Mouse (Mus musculus) limb, embryonic 12.5 days (tissue): ENCODE results near the gene Zfp61. TPM values are rescaled to one million over a fixed set of nuclear protein-coding genes. Genes with fewer than 3 reads are reported as not detected.
A peak's percentile ranks its signal among the peaks of the same experiment; 100 is the strongest.

ENCODE experiments used
- ATAC-seq: fragments of 200-750 bp; cut with Nextera tagmentation; 2 replicates; pipeline ENCODE4 v1.8.0; 2017; ENCODE audit warnings: low read depth, moderate TSS enrichment; ENCODE audit not compliant: insufficient number of reproducible peaks, insufficient read depth, low FRiP score, low TSS enrichment
- H3K27ac ChIP-seq: fragments of 300-500 bp; sonication (generic); 2 replicates; pipeline ENCODE4 v1.5.1; 2016; ENCODE audit warnings: mild to moderate bottlenecking, moderate library complexity
- H3K27me3 ChIP-seq: fragments of 300-500 bp; sonication (generic); 2 replicates; pipeline ENCODE4 v1.6.1; 2016; ENCODE audit warnings: mild to moderate bottlenecking, moderate library complexity
- H3K36me3 ChIP-seq: fragments of 300-500 bp; sonication (generic); 2 replicates; pipeline ENCODE4 v1.6.1; 2016; ENCODE audit warnings: mild to moderate bottlenecking, moderate library complexity
- H3K4me1 ChIP-seq: fragments of 300-500 bp; sonication (generic); replicated peaks from 2 replicates; pipeline ENCODE4 v1.6.1; 2016
- H3K4me2 ChIP-seq: fragments of 300-500 bp; sonication (generic); 2 replicates; pipeline ENCODE4 v1.6.1; 2016; ENCODE audit warnings: mild to moderate bottlenecking, moderate library complexity
- H3K4me3 ChIP-seq: fragments of 300-500 bp; sonication (generic); replicated peaks from 2 replicates; pipeline ENCODE4 v1.5.1; 2016; ENCODE audit warnings: mild to moderate bottlenecking
- H3K9ac ChIP-seq: fragments of 300-500 bp; sonication (generic); replicated peaks from 2 replicates; pipeline ENCODE4 v1.6.1; 2016; ENCODE audit warnings: mild to moderate bottlenecking, moderate library complexity
- H3K9me3 ChIP-seq: fragments of 300-500 bp; sonication (generic); 2 replicates; pipeline ENCODE4 v1.6.1; 2016; ENCODE audit warnings: mild to moderate bottlenecking, moderate library complexity
- WGBS: fragments of 180-500 bp; shearing (Covaris S2); methylation state at CpG from one replicate; pipeline ENCODE4 v1.1.7; 2016; 5-methylcytosine and 5-hydroxymethylcytosine counted together
- polyA plus RNA-seq: library from polyadenylated mRNA; unstranded; fragments of >200 nt; fragmentation: Nextera tagmentation; extraction: Ambion mirVana; gene quantifications from 2 replicates; pipeline ENCODE4 v1.2.1, GENCODE M21; 2016

The Zfp61 gene
- polyA plus RNA-seq, 1 experiment from 2014 or later: 57.6 TPM

DNA sequence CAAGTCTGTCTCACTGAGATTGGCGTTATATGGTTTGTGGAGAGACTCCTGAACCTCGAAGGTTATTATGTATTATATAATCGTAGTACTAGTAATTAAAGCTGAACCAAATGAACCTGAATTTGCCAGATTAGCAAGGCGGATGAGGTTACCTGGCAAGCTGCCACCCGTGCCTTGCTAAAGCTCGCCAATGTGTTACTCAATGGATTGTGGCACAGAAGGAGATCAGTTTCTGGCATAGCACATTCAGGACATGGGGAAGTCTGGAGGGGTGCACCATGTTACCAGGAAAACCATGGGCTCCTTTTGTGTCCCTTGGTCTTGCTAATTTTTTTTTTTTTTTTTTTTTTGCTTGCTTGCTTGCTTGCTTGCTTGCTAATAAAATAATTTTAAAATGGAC, 24.2 kb upstream of the Zfp61 start:
- Histone ChIP-seq H3K4me3 (no peak overlapping the region; the same call in 1 of the 2 replicates), H3K27ac (no peak overlapping the region), H3K9me3 (peaks cover 14% of the 10 kb centered on the region; the same call in 1 of the 2 replicates), H3K4me2 (peak overlapping the region; percentile 57), H3K27me3 (no peaks in the 10 kb centered on the region), H3K4me1 (peaks cover 6% of the 10 kb centered on the region), H3K36me3 (no peaks in the 10 kb centered on the region), H3K9ac (no peak overlapping the region)
- ATAC-seq: no peak
- 89% methylated on average over 6 of the region's 6 CpGs for WGBS

GRCm38 (mm10) chr7:24322593-24322992, 21.6 kb upstream of the Zfp61 start:
- no peak for ATAC-seq
- WGBS: 74% methylated on average over 4 of the region's 4 CpGs
- peaks cover 14% of the 10 kb centered on the region; the same call in 1 of the 2 replicates for H3K9me3 ChIP-seq
- peaks cover 6% of the 10 kb centered on the region for H3K4me1 ChIP-seq
- no peak overlapping the region for H3K4me3 ChIP-seq
- no peak overlapping the region for H3K9ac ChIP-seq
- no peaks in the 10 kb centered on the region for H3K27me3 ChIP-seq
- no peak overlapping the region for H3K27ac ChIP-seq
- no peak overlapping the region for H3K4me2 ChIP-seq
- H3K36me3 ChIP-seq: no peaks in the 10 kb centered on the region

GRCm38 (mm10) chr7:24318942-24319341, 17.9 kb upstream of the Zfp61 start:
- H3K9me3 ChIP-seq: 0 out of 2 replicates have a peak, but pooled peaks cover 3% of the 10 kb centered on the region
- no peak overlapping the region for H3K27ac ChIP-seq
- WGBS: 61% methylated on average over 6 of the region's 6 CpGs
- ATAC-seq: no peak
- peaks cover 2% of the 10 kb centered on the region; the same call in 1 of the 2 replicates for H3K36me3 ChIP-seq
- no peak overlapping the region for H3K4me2 ChIP-seq
- H3K4me3 ChIP-seq: no peak overlapping the region
- peaks cover 6% of the 10 kb centered on the region; the same call in 1 of the 2 replicates for H3K4me1 ChIP-seq
- no peaks in the 10 kb centered on the region for H3K27me3 ChIP-seq
- no peak overlapping the region for H3K9ac ChIP-seq

DNA sequence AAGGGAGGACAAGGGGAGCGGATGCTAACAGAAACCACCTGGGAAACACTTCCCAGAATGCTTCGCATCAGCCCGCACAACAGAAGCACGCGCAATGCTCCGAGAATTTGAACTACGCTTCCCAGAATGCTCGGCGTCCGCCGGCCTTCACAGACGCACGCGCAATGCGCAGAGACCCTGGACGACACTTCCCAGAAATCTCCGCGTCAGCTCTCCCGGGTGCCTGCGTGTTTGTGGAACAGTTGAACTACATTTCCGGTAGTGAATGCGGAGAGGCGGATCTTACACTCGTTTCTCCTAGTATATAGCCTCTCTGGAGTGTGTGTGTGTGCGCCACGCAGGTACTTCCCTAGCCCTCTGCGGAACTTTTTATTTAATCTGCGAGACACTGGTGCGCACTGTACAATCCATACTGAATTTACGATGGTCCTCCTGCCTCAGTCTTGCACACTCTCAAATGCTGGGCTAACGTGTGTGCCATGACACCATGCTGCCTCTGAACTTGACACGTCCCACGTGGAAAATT, 15.6 kb upstream of the Zfp61 start, which contains the start of gene Zfp94:
Gene Zfp94 (minus strand): TSS at position 100 of the 526 bp plus-strand sequence.
- peak; percentile 91 for ATAC-seq
- Histone ChIP-seq H3K9ac (peak within 1 kb of the TSS; percentile 71), H3K36me3 (peaks cover 15% of the 10 kb centered on the region), H3K27ac (peak within 1 kb of the TSS; percentile 79), H3K9me3 (no peaks in the 10 kb centered on the region), H3K4me2 (peak within 1 kb of the TSS; percentile 82), H3K4me1 (peaks cover 6% of the 10 kb centered on the region; the same call in 1 of the 2 replicates), H3K4me3 (peak within 1 kb of the TSS; percentile 55), H3K27me3 (no peaks in the 10 kb centered on the region)
- WGBS: 1% methylated on average over 33 of the region's 33 CpGs

DNA sequence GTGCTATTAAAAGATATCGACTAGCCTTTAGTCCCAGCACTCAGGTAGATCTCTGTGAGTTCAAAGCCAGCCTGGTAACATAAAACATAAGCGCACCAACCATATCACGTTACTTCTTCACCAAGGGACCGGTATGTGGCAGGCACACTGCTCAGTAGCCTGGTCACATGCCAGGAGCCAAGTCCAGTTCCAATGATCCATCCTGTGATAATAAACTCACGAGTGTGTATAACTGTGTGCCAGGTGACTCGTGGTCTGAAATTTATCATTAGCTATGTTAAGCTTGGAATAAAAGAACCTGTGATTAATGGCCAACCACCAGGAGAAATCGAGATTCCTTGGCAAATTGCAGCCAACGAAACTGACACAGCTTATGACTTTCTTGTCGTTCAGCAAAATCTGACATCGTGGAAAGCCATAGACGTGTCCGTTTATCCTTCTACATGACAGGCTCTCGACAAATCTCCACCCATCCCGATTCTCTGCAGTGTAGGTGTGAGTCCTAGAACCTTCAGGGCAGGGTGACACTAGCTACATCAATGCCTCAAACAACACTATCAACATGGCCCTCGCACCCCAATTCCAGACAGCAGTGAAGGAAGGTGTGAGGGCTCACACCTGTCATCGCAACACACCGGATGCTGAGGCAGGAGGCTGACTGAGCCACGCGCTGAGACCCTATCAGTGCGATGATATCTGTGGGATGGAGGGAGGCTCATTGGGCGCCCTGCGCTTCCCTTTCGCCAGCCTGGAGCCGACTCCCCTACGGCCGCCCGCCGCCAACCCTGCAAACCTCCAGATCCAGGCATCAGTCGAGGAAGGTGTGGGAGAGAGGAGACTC, 14.9 kb upstream of the Zfp61 start:
- no peaks in the 10 kb centered on the region for H3K9me3 ChIP-seq
- peaks cover 6% of the 10 kb centered on the region; the same call in 1 of the 2 replicates for H3K4me1 ChIP-seq
- peak overlapping the region; percentile 82 for H3K4me2 ChIP-seq
- peak overlapping the region; percentile 71 for H3K9ac ChIP-seq
- H3K36me3 ChIP-seq: peaks cover 22% of the 10 kb centered on the region
- no peak; the same call in 1 of the 2 replicates for ATAC-seq
- H3K27ac ChIP-seq: peak overlapping the region; percentile 74
- WGBS: 28% methylated on average over 29 of the region's 29 CpGs
- peak overlapping the region; percentile 55 for H3K4me3 ChIP-seq
- no peaks in the 10 kb centered on the region for H3K27me3 ChIP-seq

GRCm38 (mm10) chr7:24299823-24300481, 1.1 kb downstream of the Zfp61 start:
- Histone ChIP-seq H3K4me2 (peak overlapping the region; percentile 90), H3K36me3 (peaks cover 53% of the 10 kb centered on the region), H3K9me3 (no peaks in the 10 kb centered on the region), H3K9ac (peak overlapping the region; percentile 86), H3K4me3 (peak overlapping the region; percentile 68), H3K27ac (peak overlapping the region; percentile 97), H3K4me1 (peaks cover 14% of the 10 kb centered on the region), H3K27me3 (no peaks in the 10 kb centered on the region)
- peak; percentile 20 for ATAC-seq
- WGBS: 2% methylated on average over 18 of the region's 18 CpGs

GRCm38 (mm10) chr7:24298973-24299708, 1.9 kb downstream of the Zfp61 start:
- H3K27ac ChIP-seq: peak overlapping the region; percentile 97
- peak overlapping the region; percentile 86 for H3K9ac ChIP-seq
- H3K4me1 ChIP-seq: peaks cover 14% of the 10 kb centered on the region
- H3K27me3 ChIP-seq: no peaks in the 10 kb centered on the region
- H3K9me3 ChIP-seq: no peaks in the 10 kb centered on the region
- peaks cover 55% of the 10 kb centered on the region for H3K36me3 ChIP-seq
- ATAC-seq: peak; percentile 81
- under 1% methylated on average over 47 of the region's 47 CpGs for WGBS
- peak overlapping the region; percentile 90 for H3K4me2 ChIP-seq
- H3K4me3 ChIP-seq: peak overlapping the region; percentile 68

- no peaks in the 10 kb centered on the region for H3K9me3 ChIP-seq
- H3K27me3 ChIP-seq: no peaks in the 10 kb centered on the region
- peak overlapping the region; percentile 97 for H3K27ac ChIP-seq
- H3K4me2 ChIP-seq: peak overlapping the region; percentile 90
- peak overlapping the region; percentile 86 for H3K9ac ChIP-seq
- WGBS: 1% methylated on average over 12 of the region's 12 CpGs
- ATAC-seq: no peak; the same call in 1 of the 2 replicates
- peaks cover 14% of the 10 kb centered on the region for H3K4me1 ChIP-seq
- peak overlapping the region; percentile 68 for H3K4me3 ChIP-seq
- H3K36me3 ChIP-seq: peaks cover 61% of the 10 kb centered on the region
Measured at GRCm38 (mm10) chr7:24298635-24298972, 2.4 kb downstream of the Zfp61 start.

DNA sequence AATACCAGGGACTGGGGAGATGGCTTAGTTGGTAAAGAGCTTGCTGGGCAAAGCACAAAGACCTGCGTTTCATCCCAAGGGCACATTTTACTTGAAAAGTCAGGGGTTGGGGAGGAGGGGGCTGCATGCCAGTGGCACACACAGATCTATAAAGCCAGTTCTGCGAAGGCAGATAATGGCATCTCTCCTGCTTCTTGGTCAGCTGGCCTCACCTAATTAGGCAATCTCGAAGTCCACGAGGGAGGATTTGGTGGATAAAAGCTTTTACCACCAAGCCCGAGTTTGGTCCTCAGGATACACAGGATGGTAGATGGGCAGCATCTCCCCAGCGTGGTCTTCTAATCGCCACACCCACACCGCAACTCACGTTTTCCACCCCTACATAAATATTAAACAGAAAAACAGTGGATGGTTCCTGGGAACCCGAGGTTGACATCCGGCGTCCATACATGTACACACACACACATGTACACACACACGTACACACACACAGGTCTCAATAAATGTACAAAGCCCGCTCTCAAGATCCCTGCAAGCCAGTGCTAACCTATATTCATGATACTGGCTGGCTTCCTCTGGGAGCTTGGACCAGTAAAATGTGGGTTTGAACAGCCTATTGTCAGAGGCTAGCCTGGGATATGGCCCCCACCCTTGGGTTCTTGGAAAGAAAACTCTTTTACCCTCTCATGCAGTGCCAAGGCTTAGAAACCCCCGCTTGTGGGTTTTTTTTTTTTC, 3.5 kb downstream of the Zfp61 start:
- WGBS: 89% methylated on average over 15 of the region's 15 CpGs

GRCm38 (mm10) chr7:24296386-24296785, 4.6 kb downstream of the Zfp61 start:
- Histone ChIP-seq H3K9ac (no peak overlapping the region), H3K4me2 (no peak overlapping the region), H3K27me3 (no peaks in the 10 kb centered on the region), H3K4me3 (no peak overlapping the region), H3K36me3 (peaks cover 63% of the 10 kb centered on the region), H3K9me3 (peaks cover 4% of the 10 kb centered on the region; the same call in 1 of the 2 replicates), H3K4me1 (peaks cover 14% of the 10 kb centered on the region), H3K27ac (no peak overlapping the region)
- no peak for ATAC-seq
- 95% methylated on average over 7 of the region's 7 CpGs for WGBS

More for the DNA sequence above, 3.5 kb downstream of the Zfp61 start:
- Histone ChIP-seq H3K36me3 (peaks cover 61% of the 10 kb centered on the region), H3K27me3 (no peaks in the 10 kb centered on the region), H3K9ac (0 out of 2 replicates have a peak overlapping the region, but pooled peaks have one; percentile 86), H3K4me3 (peak overlapping the region; percentile 68), H3K27ac (no peak overlapping the region; the same call in 1 of the 2 replicates), H3K4me1 (peaks cover 14% of the 10 kb centered on the region), H3K4me2 (peak overlapping the region; percentile 90), H3K9me3 (no peaks in the 10 kb centered on the region)
- ATAC-seq: no peak
